Mouse (Mus musculus) spleen, adult 18-20 months (tissue): ENCODE data around the gene Cdt1.

Experiments used
- DNase-seq, 2 experiments: peaks; one replicate each; pipeline ENCODE4 v3.0.0; 2022; ENCODE audit warnings: mixed read lengths in 2 of 2

Gene Cdt1

DNA sequence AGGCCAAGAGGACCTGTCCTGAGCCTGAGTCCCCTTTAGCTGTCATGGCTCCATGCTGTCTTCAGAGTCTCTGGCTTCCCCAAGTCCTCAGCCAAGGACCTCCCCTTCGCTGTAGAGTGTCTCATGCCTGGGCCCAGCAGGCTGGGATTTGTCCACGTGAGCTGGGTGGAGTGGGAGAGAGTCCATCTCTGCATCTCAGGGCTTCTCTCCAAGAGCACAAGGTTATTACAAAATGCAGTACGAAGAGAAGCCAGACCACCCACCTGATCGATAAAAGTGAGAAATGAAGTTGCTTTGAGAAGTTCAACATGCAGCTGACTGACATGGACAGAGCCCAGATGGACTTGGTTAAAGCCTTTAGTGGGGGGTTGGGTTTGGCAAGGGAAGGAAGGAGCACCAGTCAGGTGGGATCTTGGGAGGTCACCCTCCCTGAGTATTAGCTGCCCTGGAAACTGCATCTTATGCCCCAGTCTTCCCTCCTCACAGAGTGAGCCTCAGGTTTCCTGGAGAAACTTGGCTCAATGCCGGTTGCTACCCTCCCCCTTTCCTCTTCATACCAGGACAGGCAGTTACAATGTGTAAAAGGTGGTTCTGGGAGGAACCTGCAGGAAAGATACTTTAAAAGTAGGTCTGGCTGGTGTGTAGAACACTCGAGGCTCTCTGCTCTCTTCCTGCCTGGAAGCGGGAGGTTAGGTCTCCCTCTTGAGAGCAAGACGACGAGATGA, 48.5 kb downstream of the Cdt1 start:
- DNase-seq = no peak

DNA sequence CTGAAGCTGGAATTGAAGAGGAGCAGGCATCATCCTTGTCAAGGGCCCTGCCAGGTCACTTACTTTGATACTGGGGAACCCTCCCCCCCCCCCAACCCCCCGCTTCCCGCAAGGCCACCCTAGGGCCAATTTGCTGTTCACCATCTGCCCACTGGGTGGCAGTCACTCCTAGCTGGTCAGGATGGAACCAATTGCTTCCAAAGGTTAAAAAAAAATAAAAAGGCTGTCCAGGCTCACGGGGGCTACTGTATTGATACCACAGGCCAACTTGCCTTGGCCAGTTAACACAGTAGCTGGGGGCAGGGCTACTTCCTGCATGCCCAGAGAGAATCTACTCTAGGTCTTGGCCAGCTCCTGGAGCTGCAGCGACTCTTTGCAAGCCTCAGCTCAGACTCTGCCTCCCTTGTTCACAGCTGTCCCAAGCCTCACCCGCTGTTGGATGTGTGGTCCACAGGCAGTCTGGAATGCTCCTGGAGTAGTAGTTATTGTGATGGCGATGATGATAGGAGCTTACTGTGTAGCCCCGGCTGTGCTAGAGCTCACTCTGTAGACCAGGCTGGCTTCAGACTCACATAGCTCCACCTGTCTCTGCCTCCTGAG, 50.2 kb downstream of the Cdt1 start:
- peak; percentile 63 to 83 for DNase-seq

DNA sequence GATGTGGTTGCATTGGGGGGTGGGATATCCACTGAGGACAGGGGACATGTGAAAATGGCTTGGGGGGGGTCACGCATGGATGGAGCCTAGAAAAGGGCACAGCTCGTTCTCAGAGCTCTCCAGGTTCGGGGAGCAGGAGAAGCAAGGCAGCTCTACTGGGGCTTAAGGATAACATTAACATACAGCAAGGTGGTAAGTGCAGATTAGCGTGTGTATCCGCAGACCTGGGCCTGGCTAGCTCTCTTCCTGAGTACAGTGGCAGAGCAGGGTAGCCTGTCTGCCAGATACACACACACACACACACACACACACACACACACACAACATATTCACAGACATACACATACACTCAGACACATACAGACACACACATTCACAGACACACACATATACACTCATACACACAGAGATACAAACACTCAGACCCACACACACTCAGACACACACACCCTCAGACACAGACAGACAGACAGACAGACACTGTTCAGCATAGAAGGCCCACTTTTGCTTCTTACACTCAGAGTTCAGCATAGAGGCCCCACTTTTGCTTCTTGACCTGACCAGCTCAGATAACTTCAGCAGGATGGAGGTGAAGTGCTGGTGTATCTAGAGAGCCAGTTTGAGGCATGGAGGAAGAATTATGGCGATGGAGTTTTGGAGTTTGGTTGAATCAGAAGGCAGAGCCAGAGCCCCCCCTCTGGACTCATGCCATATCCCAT, 51.0 kb downstream of the Cdt1 start:
- no peak for DNase-seq

DNA sequence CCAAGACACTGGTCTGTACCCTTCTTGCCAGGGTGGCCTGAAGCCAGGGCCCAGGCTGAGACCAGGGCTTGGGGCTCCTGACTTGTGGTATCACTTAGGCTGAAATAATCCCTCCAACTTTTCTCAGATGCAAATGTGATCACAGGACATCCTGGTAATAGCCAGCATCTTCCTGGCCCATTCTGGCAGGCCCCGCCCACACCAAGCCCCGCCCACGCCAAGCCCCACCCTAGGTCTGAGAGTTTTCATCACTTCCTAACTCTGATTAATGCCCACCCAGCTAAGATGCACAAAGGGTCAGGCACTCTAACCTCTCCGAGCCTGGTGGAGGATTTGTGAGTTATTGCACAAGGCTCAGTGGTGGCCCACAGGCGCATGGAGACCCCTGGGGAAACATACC, 52.6 kb downstream of the Cdt1 start:
- DNase-seq = no peak

DNA sequence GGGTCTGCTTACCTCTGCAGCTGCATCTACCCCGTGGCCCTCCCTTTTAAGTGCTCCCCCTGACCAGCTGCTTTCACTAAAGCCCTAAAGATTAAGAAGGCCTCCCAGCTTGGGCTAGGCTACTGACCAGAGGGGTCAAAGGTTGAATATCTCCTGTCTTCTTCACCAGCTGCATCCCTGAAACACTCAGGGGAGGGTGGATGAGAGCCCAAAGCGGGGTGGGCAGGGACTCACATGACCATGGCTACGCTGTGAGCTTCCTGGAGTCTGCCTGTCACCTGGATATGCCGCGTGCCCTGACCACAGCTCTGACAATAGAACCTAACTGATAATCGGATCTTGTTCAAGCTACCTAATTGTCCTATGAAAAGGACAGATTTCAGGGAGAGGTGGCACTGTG, 54.9 kb downstream of the Cdt1 start, which contains the start of gene Pabpn1l:
Gene Pabpn1l (minus strand): TSS at position 13 of the 400 bp plus-strand sequence.
- DNase-seq = no peak
